Mouse (Mus musculus): Measurements from ENCODE around the gene Polr2h.

GRCm38 (mm10) chr16:20672965-20673705 is 44.3 kb upstream of the Polr2h start:
- TF ChIP-seq CTCF (IDR thresholded peaks at IDR 0.05; ENCODE audit: low read depth, low read length) (no peak), POLR2AphosphoS5 (IDR thresholded peaks at IDR 0.05; ENCODE audit: insufficient replicate concordance, low read depth, low read length) (no peak), TAL1 (conservative IDR thresholded peaks at IDR 0.05; ENCODE audit: low read depth, low read length) (no peak), GATA1 (IDR thresholded peaks at IDR 0.05; ENCODE audit: borderline replicate concordance, low read length) (no peak)

Measured in G1E (cell line).